Mouse (Mus musculus) mesoderm, embryonic 11.5 days (tissue): ENCODE data around the gene Fabp1.
A peak's percentile ranks its signal among the peaks of the same experiment; 100 is the strongest.

Experiments used
- DNase-seq: peaks from one replicate; pipeline ENCODE4 v3.0.0-alpha.2; 2012; ENCODE audit warnings: low read depth, low spot score

Fabp1 gene

GRCm38 (mm10) chr6:71199612-71200011 is at the start of gene Fabp1:
Gene Fabp1 (plus strand): TSS chr6:71199827.
- DNase-seq, result no peak

GRCm38 (mm10) chr6:71151098-71151497 is 48.5 kb upstream of the Fabp1 start:
- DNase-seq, result no peak

- no peak for DNase-seq
Measured at GRCm38 (mm10) chr6:71153486-71153885, 46.1 kb upstream of the Fabp1 start.

GRCm38 (mm10) chr6:71154861-71155260 is 44.8 kb upstream of the Fabp1 start:
- no peak for DNase-seq

- peak; percentile 34 for DNase-seq
Measured at GRCm38 (mm10) chr6:71156674-71157326, 42.8 kb upstream of the Fabp1 start.

GRCm38 (mm10) chr6:71161290-71161689 is 38.3 kb upstream of the Fabp1 start:
- DNase-seq, result no peak

GRCm38 (mm10) chr6:71162269-71162668 is 37.4 kb upstream of the Fabp1 start:
- no peak for DNase-seq

- DNase-seq, result no peak
Measured at GRCm38 (mm10) chr6:71164394-71164793, 35.2 kb upstream of the Fabp1 start.

- DNase-seq, result peak; percentile 59
Measured at GRCm38 (mm10) chr6:71166551-71167169, 33.0 kb upstream of the Fabp1 start.

- DNase-seq, result no peak
Measured at GRCm38 (mm10) chr6:71172812-71173580, 26.6 kb upstream of the Fabp1 start.

- DNase-seq, result no peak
Measured at GRCm38 (mm10) chr6:71180596-71180995, 19.0 kb upstream of the Fabp1 start.

- DNase-seq, result no peak
Measured at GRCm38 (mm10) chr6:71184941-71185604, 14.6 kb upstream of the Fabp1 start.

- peak; percentile 9 for DNase-seq
Measured at GRCm38 (mm10) chr6:71189578-71189977, 10.0 kb upstream of the Fabp1 start.

GRCm38 (mm10) chr6:71190501-71190900 is 9.1 kb upstream of the Fabp1 start:
- DNase-seq, result no peak

- no peak for DNase-seq
Measured at GRCm38 (mm10) chr6:71193151-71193740, 6.4 kb upstream of the Fabp1 start.

- DNase-seq, result no peak
Measured at GRCm38 (mm10) chr6:71196107-71196506, 3.5 kb upstream of the Fabp1 start.

GRCm38 (mm10) chr6:71197636-71198535 is 1.7 kb upstream of the Fabp1 start:
- no peak for DNase-seq

- no peak for DNase-seq
Measured at GRCm38 (mm10) chr6:71201925-71202324, 2.3 kb downstream of the Fabp1 start.

GRCm38 (mm10) chr6:71203674-71204073 is 4.0 kb downstream of the Fabp1 start:
- DNase-seq, result no peak

GRCm38 (mm10) chr6:71204166-71204565 is 4.5 kb downstream of the Fabp1 start:
- DNase-seq, result no peak

GRCm38 (mm10) chr6:71208691-71209090 is 9.1 kb downstream of the Fabp1 start:
- no peak for DNase-seq
